Mouse (Mus musculus) heart, embryonic 10.5 days (tissue): Measurements from ENCODE around the gene Gm20431. TPM values are rescaled to one million over a fixed set of nuclear protein-coding genes. Genes with fewer than 3 reads are reported as not detected.

Experiments
- DNase-seq: peaks from one replicate; pipeline ENCODE4 v3.0.0-alpha.2; 2017; ENCODE audit warnings: low spot score
- H3K27ac ChIP-seq: fragments of 300-500 bp; sonication (generic); 2 replicates; pipeline ENCODE4 v1.5.1; 2016; ENCODE audit warnings: mild to moderate bottlenecking
- H3K27me3 ChIP-seq: fragments of 300-500 bp; sonication (generic); 2 replicates; pipeline ENCODE4 v1.6.1; 2016; ENCODE audit warnings: mild to moderate bottlenecking; ENCODE audit not compliant: poor library complexity, insufficient read depth, severe bottlenecking
- H3K36me3 ChIP-seq: fragments of 300-500 bp; sonication (generic); 2 replicates; pipeline ENCODE4 v1.6.1; 2016; ENCODE audit warnings: mild to moderate bottlenecking, moderate library complexity
- H3K4me1 ChIP-seq: fragments of 300-500 bp; sonication (generic); 2 replicates; pipeline ENCODE4 v1.6.1; 2016; ENCODE audit warnings: mild to moderate bottlenecking
- H3K4me3 ChIP-seq: fragments of 300-500 bp; sonication (generic); 2 replicates; pipeline ENCODE4 v1.5.1; 2016; ENCODE audit warnings: mild to moderate bottlenecking, moderate library complexity
- H3K9me3 ChIP-seq: fragments of 300-500 bp; sonication (generic); 2 replicates; pipeline ENCODE4 v1.6.1; 2016; ENCODE audit warnings: mild to moderate bottlenecking, moderate library complexity
- WGBS: fragments of 180-500 bp; shearing (Covaris S2); methylation state at CpG from one replicate; pipeline ENCODE4 v1.1.7; 2016; 5-methylcytosine and 5-hydroxymethylcytosine counted together
- polyA plus RNA-seq: library from polyadenylated mRNA; unstranded; fragments of >200 nt; fragmentation: Nextera tagmentation; extraction: Ambion mirVana; gene quantifications from 2 replicates; pipeline ENCODE4 v1.2.1, GENCODE M21; 2016

Gene Gm20431
- polyA plus RNA-seq, 1 experiment from 2014 or later, result 0.36 TPM

GRCm38 (mm10) chr2:167631591-167632448 lies 29.5 kb downstream of the Gm20431 start, which contains the start of gene Ube2v1:
TSS of gene Ube2v1 (minus strand) at chr2:167632095.
- H3K4me3 ChIP-seq, result peak within 1 kb of the TSS; percentile 95
- H3K4me1 ChIP-seq, result peaks cover 68% of the 10 kb centered on the region
- peak; percentile 98 for DNase-seq
- H3K36me3 ChIP-seq, result peaks cover 20% of the 10 kb centered on the region
- no peaks in the 10 kb centered on the region for H3K27me3 ChIP-seq
- H3K27ac ChIP-seq, result peak within 1 kb of the TSS; percentile 100
- under 1% methylated on average over 85 of the region's 87 CpGs for WGBS
- no peaks in the 10 kb centered on the region for H3K9me3 ChIP-seq

- peaks cover 70% of the 10 kb centered on the region for H3K4me1 ChIP-seq
- no peaks in the 10 kb centered on the region for H3K27me3 ChIP-seq
- under 1% methylated on average over 31 of the region's 31 CpGs for WGBS
- DNase-seq, result no peak
- no peaks in the 10 kb centered on the region for H3K9me3 ChIP-seq
- H3K36me3 ChIP-seq, result peaks cover 22% of the 10 kb centered on the region
- H3K27ac ChIP-seq, result peak overlapping the region; percentile 100
- H3K4me3 ChIP-seq, result peak overlapping the region; percentile 95
Observed at GRCm38 (mm10) chr2:167631181-167631590, 30.1 kb downstream of the Gm20431 start.

GRCm38 (mm10) chr2:167630421-167630820 lies 30.9 kb downstream of the Gm20431 start:
- Histone ChIP-seq H3K27ac (peak overlapping the region; percentile 100), H3K9me3 (no peaks in the 10 kb centered on the region), H3K36me3 (peaks cover 23% of the 10 kb centered on the region), H3K27me3 (no peaks in the 10 kb centered on the region), H3K4me1 (peaks cover 76% of the 10 kb centered on the region), H3K4me3 (peak overlapping the region; percentile 95)
- 62% methylated on average over 5 of the region's 5 CpGs for WGBS
- DNase-seq, result no peak

- WGBS, result 64% methylated on average over 11 of the region's 11 CpGs
- no peaks in the 10 kb centered on the region for H3K27me3 ChIP-seq
- peak overlapping the region; percentile 100 for H3K27ac ChIP-seq
- H3K9me3 ChIP-seq, result no peaks in the 10 kb centered on the region
- peaks cover 77% of the 10 kb centered on the region for H3K4me1 ChIP-seq
- no peak for DNase-seq
- H3K36me3 ChIP-seq, result peaks cover 24% of the 10 kb centered on the region
- peak overlapping the region; percentile 95 for H3K4me3 ChIP-seq
Observed at GRCm38 (mm10) chr2:167629665-167630209, 31.6 kb downstream of the Gm20431 start.

- WGBS, result 53% methylated on average over 4 of the region's 4 CpGs
- Histone ChIP-seq H3K36me3 (peaks cover 24% of the 10 kb centered on the region), H3K9me3 (no peaks in the 10 kb centered on the region), H3K4me3 (0 out of 2 replicates have a peak overlapping the region, but pooled peaks have one; percentile 13), H3K27me3 (no peaks in the 10 kb centered on the region), H3K4me1 (peaks cover 74% of the 10 kb centered on the region), H3K27ac (peak overlapping the region; percentile 100)
- DNase-seq, result peak; percentile 93
Observed at GRCm38 (mm10) chr2:167628872-167629271, 32.4 kb downstream of the Gm20431 start.

GRCm38 (mm10) chr2:167627019-167627418 lies 34.3 kb downstream of the Gm20431 start:
- Histone ChIP-seq H3K27ac (peak overlapping the region; percentile 100), H3K36me3 (peaks cover 24% of the 10 kb centered on the region)

GRCm38 (mm10) chr2:167625670-167626069 lies 35.6 kb downstream of the Gm20431 start:
- 55% methylated on average over 2 of the region's 2 CpGs for WGBS
- peaks cover 75% of the 10 kb centered on the region for H3K4me1 ChIP-seq
- no peak overlapping the region for H3K27ac ChIP-seq
- peaks cover 31% of the 10 kb centered on the region for H3K36me3 ChIP-seq
- H3K9me3 ChIP-seq, result no peaks in the 10 kb centered on the region
- no peak for DNase-seq
- H3K4me3 ChIP-seq, result no peak overlapping the region
- H3K27me3 ChIP-seq, result no peaks in the 10 kb centered on the region

More at GRCm38 (mm10) chr2:167627019-167627418, 34.3 kb downstream of the Gm20431 start:
- no peak for DNase-seq
- Histone ChIP-seq H3K27me3 (no peaks in the 10 kb centered on the region), H3K9me3 (no peaks in the 10 kb centered on the region), H3K4me1 (peaks cover 71% of the 10 kb centered on the region), H3K4me3 (no peak overlapping the region)
- 89% methylated on average over 7 of the region's 7 CpGs for WGBS

GRCm38 (mm10) chr2:167624368-167625075 lies 36.8 kb downstream of the Gm20431 start:
- H3K27ac ChIP-seq, result no peak overlapping the region
- H3K36me3 ChIP-seq, result peaks cover 37% of the 10 kb centered on the region

GRCm38 (mm10) chr2:167622965-167623364 lies 38.3 kb downstream of the Gm20431 start:
- Histone ChIP-seq H3K4me3 (no peak overlapping the region), H3K27ac (no peak overlapping the region), H3K9me3 (no peaks in the 10 kb centered on the region), H3K36me3 (peaks cover 34% of the 10 kb centered on the region), H3K4me1 (peaks cover 65% of the 10 kb centered on the region), H3K27me3 (no peaks in the 10 kb centered on the region)
- WGBS, result 60% methylated on average over 5 of the region's 5 CpGs
- no peak for DNase-seq

More at GRCm38 (mm10) chr2:167624368-167625075, 36.8 kb downstream of the Gm20431 start:
- DNase-seq, result no peak
- no peaks in the 10 kb centered on the region for H3K27me3 ChIP-seq
- WGBS, result 87% methylated on average over 6 of the region's 6 CpGs
- no peak overlapping the region for H3K4me3 ChIP-seq
- peaks cover 66% of the 10 kb centered on the region for H3K4me1 ChIP-seq
- no peaks in the 10 kb centered on the region for H3K9me3 ChIP-seq

- H3K27me3 ChIP-seq, result no peaks in the 10 kb centered on the region
- 76% methylated on average over 13 of the region's 13 CpGs for WGBS
- peaks cover 36% of the 10 kb centered on the region for H3K36me3 ChIP-seq
- peaks cover 61% of the 10 kb centered on the region for H3K4me1 ChIP-seq
- H3K9me3 ChIP-seq, result no peaks in the 10 kb centered on the region
- H3K4me3 ChIP-seq, result no peak overlapping the region
- peak overlapping the region; percentile 45; the same call in 1 of the 2 replicates for H3K27ac ChIP-seq
- DNase-seq, result no peak
Observed at GRCm38 (mm10) chr2:167622352-167622751, 38.9 kb downstream of the Gm20431 start.

- Histone ChIP-seq H3K27ac (peak overlapping the region; percentile 65), H3K4me1 (peaks cover 61% of the 10 kb centered on the region), H3K9me3 (no peaks in the 10 kb centered on the region), H3K27me3 (no peaks in the 10 kb centered on the region), H3K4me3 (no peak overlapping the region), H3K36me3 (peaks cover 37% of the 10 kb centered on the region)
- WGBS, result 72% methylated on average over 9 of the region's 9 CpGs
- no peak for DNase-seq
Observed at GRCm38 (mm10) chr2:167621255-167622087, 39.8 kb downstream of the Gm20431 start.

GRCm38 (mm10) chr2:167617472-167617871 lies 43.8 kb downstream of the Gm20431 start:
- no peak for DNase-seq
- peaks cover 42% of the 10 kb centered on the region for H3K4me1 ChIP-seq
- H3K27ac ChIP-seq, result no peak overlapping the region
- no peak overlapping the region for H3K4me3 ChIP-seq
- H3K36me3 ChIP-seq, result peaks cover 74% of the 10 kb centered on the region
- no peaks in the 10 kb centered on the region for H3K27me3 ChIP-seq
- no peaks in the 10 kb centered on the region; the same call in 1 of the 2 replicates for H3K9me3 ChIP-seq
- WGBS, result 57% methylated on average over 4 of the region's 4 CpGs
